Mouse (Mus musculus): Measurements from ENCODE around the gene Ctnna3.

DNA sequence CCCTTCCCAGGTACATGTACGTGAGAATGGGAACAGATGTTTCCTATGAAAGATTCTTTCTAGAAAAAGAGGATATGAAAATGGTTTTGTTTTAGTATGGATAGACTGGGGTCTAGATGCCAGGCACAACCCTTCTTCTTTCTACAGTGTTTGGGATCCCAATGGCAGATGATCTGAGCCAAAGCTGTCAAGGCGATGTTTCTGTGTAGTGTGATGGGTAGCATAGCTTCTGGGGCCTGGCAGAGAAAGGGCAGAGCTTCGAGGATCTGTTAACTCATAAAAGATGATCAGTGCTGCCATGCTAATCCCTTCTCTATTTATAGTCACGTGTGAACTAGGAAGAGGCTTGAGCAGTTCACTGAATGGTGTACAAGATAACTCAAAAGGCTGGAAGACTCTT is 284.3 kb downstream of the Ctnna3 start:
- TF ChIP-seq CTCF (IDR thresholded peaks at IDR 0.05; ENCODE audit: extremely low read depth, insufficient read depth, low read length) (no peak), POLR2A (IDR thresholded peaks at IDR 0.05; ENCODE audit: extremely low read depth, insufficient read depth, low read length) (no peak)
